ENCODE assay signal across 10 mouse cellular contexts in the genomic region with DNA sequence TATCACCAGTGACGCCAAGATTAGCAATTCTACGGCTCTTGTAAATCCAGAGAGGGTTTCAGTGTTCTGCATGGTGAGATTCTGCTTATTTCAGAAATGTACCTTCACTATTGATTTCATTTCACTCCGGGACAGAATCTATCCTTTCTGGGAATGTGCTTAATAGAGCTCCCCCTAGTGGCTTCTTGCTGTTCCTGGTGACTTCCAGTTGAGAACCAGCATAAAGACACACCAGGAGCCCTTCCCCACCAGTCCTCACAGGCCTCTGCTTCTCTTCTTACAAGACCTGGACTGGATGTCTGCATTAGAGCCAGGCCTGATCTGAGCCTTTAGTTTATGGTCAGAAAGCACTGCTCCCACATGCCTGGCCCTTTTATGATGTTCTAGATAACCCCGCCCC. TPM values are rescaled to one million over a fixed set of nuclear protein-coding genes. Genes with fewer than 3 reads are reported as not detected.
DNase-seq lines count a peak whose midpoint lies in the region; ATAC-seq lines count a peak whose summit lies in the region.
"Had no signal": no experiment of that assay in that cellular context is flagged by ENCODE, and none has a peak within 500 bp of the region (broad histone marks: within the 10 kb centered on the region; RNA-seq: fewer than 3 reads in every experiment).

No protein-coding gene starts in this region.

- no peak for ATAC-seq in hindbrain, embryonic 11.5 days (ENCODE audit: low FRiP score)
- no peak for ATAC-seq in hindbrain, embryonic 13.5 days (ENCODE audit: low FRiP score)

- H3K27me3 ChIP-seq in hindbrain, embryonic 11.5 days (ENCODE audit: control insufficient read depth, insufficient read depth, low read length), result no peaks in the 10 kb centered on the region
- peaks cover 4% of the 10 kb centered on the region; the same call in 1 of the 2 replicates for H3K27me3 ChIP-seq in hindbrain, embryonic 13.5 days
- H3K27me3 ChIP-seq: megakaryocyte, embryonic 14.5 days had no signal

- DNase-seq in hindbrain, embryonic 11.5 days (ENCODE audit: low spot score), result peak; percentile 76
- peak; percentile 64 for DNase-seq in CD4-positive helper T cell, adult 2 months (ENCODE audit: low read depth, low spot score)
- peak; percentile 23 to 68 for DNase-seq in adrenal gland, postnatal 36 days
- DNase-seq in embryo, embryonic 9.5 days (ENCODE audit: extremely low spot score), result peak; percentile 63
- peak; percentile 26 to 83 for DNase-seq in layer of hippocampus, adult 18-20 months (ENCODE audit: low spot score in 2 of 2)
- DNase-seq in mesoderm, embryonic 11.5 days (ENCODE audit: low read depth, low spot score), result peak; percentile 76
- no peak for DNase-seq in ovary, postnatal 36 days (ENCODE audit: low spot score)

- peaks cover 13% of the 10 kb centered on the region; the same call in 1 of the 2 replicates for H3K36me3 ChIP-seq in hindbrain, embryonic 11.5 days (ENCODE audit: control insufficient read depth, insufficient read depth, low read length)
- peaks cover 7% of the 10 kb centered on the region for H3K36me3 ChIP-seq in hindbrain, embryonic 13.5 days

- no peak overlapping the region for H3K4me3 ChIP-seq in hindbrain, embryonic 11.5 days (ENCODE audit: low read depth, low read length)
- H3K4me3 ChIP-seq in hindbrain, embryonic 13.5 days, result no peak overlapping the region
- H3K4me3 ChIP-seq: erythroblast, embryonic 14.5 days; megakaryocyte, embryonic 14.5 days had no signal

- no peak overlapping the region for H3K9ac ChIP-seq in hindbrain, embryonic 11.5 days (ENCODE audit: low read depth, low read length)
- H3K9ac ChIP-seq in hindbrain, embryonic 13.5 days, result no peak overlapping the region

- H3K4me2 ChIP-seq in hindbrain, embryonic 11.5 days (replicated peaks; ENCODE audit: low read depth, low read length), result no peak overlapping the region
- no peak overlapping the region for H3K4me2 ChIP-seq in hindbrain, embryonic 13.5 days

- no peaks in the 10 kb centered on the region; the same call in 1 of the 2 replicates for H3K4me1 ChIP-seq in hindbrain, embryonic 11.5 days (replicated peaks; ENCODE audit: control insufficient read depth, insufficient read depth, low read length)
- H3K4me1 ChIP-seq in hindbrain, embryonic 13.5 days (replicated peaks), result peaks cover 13% of the 10 kb centered on the region

- WGBS in hindbrain, embryonic 11.5 days, result 78% methylated on average over 4 of the region's 4 CpGs
- 72% methylated on average over 4 of the region's 4 CpGs for WGBS in hindbrain, embryonic 13.5 days

- H3K27ac ChIP-seq in hindbrain, embryonic 11.5 days (ENCODE audit: low read depth, low read length), result no peak overlapping the region
- no peak overlapping the region for H3K27ac ChIP-seq in hindbrain, embryonic 13.5 days

- no peaks in the 10 kb centered on the region for H3K9me3 ChIP-seq in hindbrain, embryonic 11.5 days (ENCODE audit: control insufficient read depth, low read length)
- H3K9me3 ChIP-seq in hindbrain, embryonic 13.5 days, result no peaks in the 10 kb centered on the region
- H3K9me3 ChIP-seq: megakaryocyte, embryonic 14.5 days had no signal

RNA-seq across cellular contexts. Expression of a gene that starts 4.9 kb away (rescaled TPM):
- polyA plus RNA-seq in hindbrain, embryonic 11.5 days (2014; fragmentation: Nextera tagmentation; extraction: Ambion mirVana), result 12.9 and 17.1 TPM in 2 replicates
- 3.4 and 4.0 TPM in 2 replicates for polyA plus RNA-seq in hindbrain, embryonic 13.5 days (2015; fragmentation: Nextera tagmentation; extraction: Ambion mirVana)
- 1 to 10 TPM; 1.9 to 2.2 TPM for total RNA-seq in adrenal gland, postnatal 36 days (2021)
- under 1 TPM in 1 of 2 experiments, not detected in 1; 0.18 TPM for total RNA-seq in layer of hippocampus, adult 18-20 months (2021)

RNA-seq across cellular contexts. Expression of a gene that starts 28.7 kb away (rescaled TPM):
- polyA plus RNA-seq in hindbrain, embryonic 11.5 days (2014; fragmentation: Nextera tagmentation; extraction: Ambion mirVana), result 0.70 TPM in 1 of 2 replicates, not detected in the other
- 1.4 and 2.2 TPM in 2 replicates for polyA plus RNA-seq in hindbrain, embryonic 13.5 days (2015; fragmentation: Nextera tagmentation; extraction: Ambion mirVana)
- not detected for total RNA-seq in adrenal gland, postnatal 36 days (2021)
- total RNA-seq in layer of hippocampus, adult 18-20 months (2021), result not detected
- polyA plus RNA-seq: erythroblast, embryonic 14.5 days had no signal

RNA-seq across cellular contexts. Expression of a gene that starts 32.0 kb away (rescaled TPM):
- polyA plus RNA-seq in hindbrain, embryonic 11.5 days (2014; fragmentation: Nextera tagmentation; extraction: Ambion mirVana), result 22.6 and 36.1 TPM in 2 replicates
- 22.4 and 24.2 TPM in 2 replicates for polyA plus RNA-seq in hindbrain, embryonic 13.5 days (2015; fragmentation: Nextera tagmentation; extraction: Ambion mirVana)
- total RNA-seq in adrenal gland, postnatal 36 days (2021), result 1 to 10 TPM; 6.4 to 8.7 TPM
- 10 to 100 TPM; 66.2 to 73.7 TPM for total RNA-seq in layer of hippocampus, adult 18-20 months (2021)

Comparison
In these comparisons a context has a peak if more than half of its experiments do, and no peak if none do; other contexts are left out.
1. RNA of a gene that starts 32.0 kb away (total RNA-seq): 66.2 to 73.7 TPM in layer of hippocampus, adult 18-20 months; 6.4 to 8.7 TPM in adrenal gland, postnatal 36 days; every median in the first group is over 4 times any median in the second.